Mouse (Mus musculus) intestine, embryonic 14.5 days (tissue): Measurements from ENCODE around the gene Ccdc34. TPM values are rescaled to one million over a fixed set of nuclear protein-coding genes. Genes with fewer than 3 reads are reported as not detected.

Source experiments
- ATAC-seq: fragments of 200-750 bp; cut with Nextera tagmentation; replicated peaks from 2 replicates; pipeline ENCODE4 v1.8.0; 2017; ENCODE audit warnings: low read depth, moderate number of reproducible peaks, moderate TSS enrichment, moderate library complexity; ENCODE audit not compliant: low FRiP score, low TSS enrichment
- DNase-seq: peaks from one replicate; pipeline ENCODE4 v3.0.0-alpha.2; 2018; ENCODE audit warnings: low spot score
- H3K27ac ChIP-seq: fragments of 300-500 bp; sonication (generic); 2 replicates; pipeline ENCODE4 v1.5.1; 2014; ENCODE audit warnings: low read depth, mild to moderate bottlenecking, control low read depth
- H3K27me3 ChIP-seq: fragments of 300-500 bp; sonication (generic); replicated peaks from 2 replicates; pipeline ENCODE4 v1.6.1; 2014; ENCODE audit warnings: low read length, control low read depth; ENCODE audit not compliant: control insufficient read depth, insufficient read depth
- H3K36me3 ChIP-seq: fragments of 300-500 bp; sonication (generic); 2 replicates; pipeline ENCODE4 v1.6.1; 2014; ENCODE audit warnings: low read length, control low read depth; ENCODE audit not compliant: control insufficient read depth, insufficient read depth
- H3K4me1 ChIP-seq: fragments of 300-500 bp; sonication (generic); replicated peaks from 2 replicates; pipeline ENCODE4 v1.6.1; 2014; ENCODE audit warnings: low read length, control low read depth, mixed read lengths; ENCODE audit not compliant: control insufficient read depth, insufficient read depth
- H3K4me2 ChIP-seq: fragments of 300-500 bp; sonication (generic); 2 replicates; pipeline ENCODE4 v1.6.1; 2014; ENCODE audit warnings: low read length
- H3K4me3 ChIP-seq: fragments of 300-500 bp; sonication (generic); 2 replicates; pipeline ENCODE4 v1.5.1; 2014; ENCODE audit warnings: low read depth, low read length, control low read depth, mixed read lengths
- H3K9ac ChIP-seq: fragments of 300-500 bp; sonication (generic); 2 replicates; pipeline ENCODE4 v1.6.1; 2014; ENCODE audit warnings: mild to moderate bottlenecking, low read length
- H3K9me3 ChIP-seq: fragments of 300-500 bp; sonication (generic); 2 replicates; pipeline ENCODE4 v1.6.1; 2016; ENCODE audit warnings: low read length, control low read depth; ENCODE audit not compliant: control insufficient read depth
- WGBS: fragments of 180-500 bp; shearing (Covaris S2); extraction: QIAGEN DNeasy Blood & Tissue Kit; methylation state at CpG from one replicate; pipeline ENCODE4 v1.1.7; 2014; 5-methylcytosine and 5-hydroxymethylcytosine counted together
- polyA plus RNA-seq: library from polyadenylated mRNA; unstranded; fragments of >200 nt; fragmentation: Nextera tagmentation; extraction: Ambion mirVana; gene quantifications from 2 replicates; pipeline ENCODE4 v1.2.1, GENCODE M21; 2014

The Ccdc34 gene
- polyA plus RNA-seq, 1 experiment from 2014 or later = 54.7 TPM

GRCm38 (mm10) chr2:110074646-110075452 is 57.2 kb downstream of the Ccdc34 start:
- Histone ChIP-seq H3K27ac (no peak overlapping the region), H3K9ac (no peak overlapping the region), H3K9me3 (no peaks in the 10 kb centered on the region), H3K36me3 (no peaks in the 10 kb centered on the region), H3K4me3 (no peak overlapping the region), H3K4me2 (no peak overlapping the region), H3K4me1 (no peaks in the 10 kb centered on the region), H3K27me3 (no peaks in the 10 kb centered on the region)
- ATAC-seq = no peak
- DNase-seq = no peak
- 92% methylated on average over 6 of the region's 6 CpGs for WGBS

- H3K9ac ChIP-seq = no peak overlapping the region
- H3K27me3 ChIP-seq = no peaks in the 10 kb centered on the region
- no peak for ATAC-seq
- no peak for DNase-seq
- WGBS = 51% methylated on average over 2 of the region's 2 CpGs
- H3K36me3 ChIP-seq = no peaks in the 10 kb centered on the region
- no peaks in the 10 kb centered on the region for H3K9me3 ChIP-seq
- no peak overlapping the region for H3K27ac ChIP-seq
- H3K4me3 ChIP-seq = no peak overlapping the region
- H3K4me1 ChIP-seq = no peaks in the 10 kb centered on the region
- no peak overlapping the region for H3K4me2 ChIP-seq
Observed at GRCm38 (mm10) chr2:110077240-110077639, 59.6 kb downstream of the Ccdc34 start.

GRCm38 (mm10) chr2:110077655-110078054 is 60.0 kb downstream of the Ccdc34 start:
- H3K4me1 ChIP-seq = no peaks in the 10 kb centered on the region
- H3K9ac ChIP-seq = no peak overlapping the region
- no peaks in the 10 kb centered on the region for H3K27me3 ChIP-seq
- WGBS = 62% methylated on average over 2 of the region's 2 CpGs
- H3K9me3 ChIP-seq = no peaks in the 10 kb centered on the region
- no peak overlapping the region for H3K4me3 ChIP-seq
- DNase-seq (no peak), ATAC-seq (no peak)
- H3K27ac ChIP-seq = no peak overlapping the region
- no peaks in the 10 kb centered on the region for H3K36me3 ChIP-seq
- no peak overlapping the region for H3K4me2 ChIP-seq

GRCm38 (mm10) chr2:110080532-110080931 is 62.9 kb downstream of the Ccdc34 start:
- H3K4me1 ChIP-seq = no peaks in the 10 kb centered on the region
- H3K9me3 ChIP-seq = no peaks in the 10 kb centered on the region
- DNase-seq = no peak
- 75% methylated on average over 6 of the region's 6 CpGs for WGBS
- no peak overlapping the region for H3K4me3 ChIP-seq
- no peaks in the 10 kb centered on the region for H3K27me3 ChIP-seq
- no peak overlapping the region for H3K9ac ChIP-seq
- ATAC-seq = no peak
- no peak overlapping the region for H3K4me2 ChIP-seq
- no peak overlapping the region for H3K27ac ChIP-seq
- H3K36me3 ChIP-seq = no peaks in the 10 kb centered on the region

- 87% methylated on average over 2 of the region's 2 CpGs for WGBS
- no peak overlapping the region for H3K9ac ChIP-seq
- no peaks in the 10 kb centered on the region for H3K27me3 ChIP-seq
- no peak overlapping the region for H3K27ac ChIP-seq
- no peak for ATAC-seq
- H3K4me3 ChIP-seq = no peak overlapping the region
- H3K9me3 ChIP-seq = no peaks in the 10 kb centered on the region
- no peak overlapping the region for H3K4me2 ChIP-seq
- no peaks in the 10 kb centered on the region for H3K36me3 ChIP-seq
- no peak for DNase-seq
- H3K4me1 ChIP-seq = no peaks in the 10 kb centered on the region
Observed at GRCm38 (mm10) chr2:110082975-110083374, 65.4 kb downstream of the Ccdc34 start.

GRCm38 (mm10) chr2:110085701-110086143 is 68.1 kb downstream of the Ccdc34 start:
- Histone ChIP-seq H3K4me1 (no peaks in the 10 kb centered on the region), H3K27me3 (no peaks in the 10 kb centered on the region), H3K4me2 (no peak overlapping the region), H3K27ac (0 out of 2 replicates have a peak overlapping the region, but pooled peaks have one; percentile 0), H3K4me3 (no peak overlapping the region), H3K9me3 (no peaks in the 10 kb centered on the region), H3K9ac (no peak overlapping the region), H3K36me3 (no peaks in the 10 kb centered on the region)
- no peak for DNase-seq
- ATAC-seq = no peak
- WGBS = 49% methylated on average over 3 of the region's 3 CpGs

- Histone ChIP-seq H3K36me3 (no peaks in the 10 kb centered on the region), H3K27ac (no peak overlapping the region), H3K9me3 (no peaks in the 10 kb centered on the region), H3K4me2 (no peak overlapping the region), H3K4me3 (no peak overlapping the region), H3K27me3 (no peaks in the 10 kb centered on the region), H3K4me1 (no peaks in the 10 kb centered on the region; the same call in 1 of the 2 replicates), H3K9ac (no peak overlapping the region)
- WGBS = 53% methylated on average over 3 of the region's 3 CpGs
- no peak for DNase-seq
- ATAC-seq = no peak
Observed at GRCm38 (mm10) chr2:110114133-110114532, 96.5 kb downstream of the Ccdc34 start.

GRCm38 (mm10) chr2:110129396-110129795 is 111.8 kb downstream of the Ccdc34 start:
- no peaks in the 10 kb centered on the region for H3K36me3 ChIP-seq
- H3K4me3 ChIP-seq = no peak overlapping the region
- no peak overlapping the region for H3K27ac ChIP-seq
- 0 out of 2 replicates have a peak, but pooled peaks cover 3% of the 10 kb centered on the region for H3K4me1 ChIP-seq
- WGBS = 85% methylated on average over 2 of the region's 2 CpGs
- H3K9me3 ChIP-seq = no peaks in the 10 kb centered on the region
- DNase-seq (no peak), ATAC-seq (no peak)
- no peaks in the 10 kb centered on the region for H3K27me3 ChIP-seq
- no peak overlapping the region for H3K9ac ChIP-seq
- no peak overlapping the region for H3K4me2 ChIP-seq

GRCm38 (mm10) chr2:110131573-110131972 is 114.0 kb downstream of the Ccdc34 start:
- H3K9me3 ChIP-seq = no peaks in the 10 kb centered on the region
- ATAC-seq (peak; percentile 88), DNase-seq (no peak)
- 0 out of 2 replicates have a peak, but pooled peaks cover 3% of the 10 kb centered on the region for H3K4me1 ChIP-seq
- H3K9ac ChIP-seq = no peak overlapping the region
- H3K4me3 ChIP-seq = no peak overlapping the region
- H3K4me2 ChIP-seq = no peak overlapping the region
- H3K36me3 ChIP-seq = no peaks in the 10 kb centered on the region
- H3K27ac ChIP-seq = no peak overlapping the region; the same call in 1 of the 2 replicates
- no peaks in the 10 kb centered on the region for H3K27me3 ChIP-seq
- WGBS = 20% methylated on average over 2 of the region's 2 CpGs
